Mouse (Mus musculus) forebrain, embryonic 14.5 days (tissue): ENCODE results near the gene Zbtb40. TPM values are rescaled to one million over a fixed set of nuclear protein-coding genes. Genes with fewer than 3 reads are reported as not detected.

Experiments
- ATAC-seq: fragments of 200-750 bp; cut with Nextera tagmentation; 2 replicates; pipeline ENCODE4 v1.8.0; 2017; ENCODE audit warnings: mild to moderate bottlenecking, moderate library complexity
- DNase-seq: peaks from one replicate; pipeline ENCODE4 v3.0.0-alpha.2; 2015; ENCODE audit warnings: low spot score
- H3K27ac ChIP-seq: fragments of 300-500 bp; sonication (generic); 2 replicates; pipeline ENCODE4 v1.5.1; 2014; ENCODE audit warnings: low read depth, mild to moderate bottlenecking, control low read depth, low read length, moderate library complexity
- H3K27me3 ChIP-seq: fragments of 300-500 bp; sonication (generic); replicated peaks from 2 replicates; pipeline ENCODE4 v1.6.1; 2014; ENCODE audit warnings: low read length, control low read depth, mixed read lengths; ENCODE audit not compliant: control insufficient read depth, insufficient read depth
- H3K36me3 ChIP-seq: fragments of 300-500 bp; sonication (generic); 2 replicates; pipeline ENCODE4 v1.6.1; 2014; ENCODE audit warnings: low read length, control low read depth; ENCODE audit not compliant: control insufficient read depth, insufficient read depth
- H3K4me1 ChIP-seq: fragments of 300-500 bp; sonication (generic); 2 replicates; pipeline ENCODE4 v1.6.1; 2014; ENCODE audit warnings: antibody characterized with exemption, low read length, control low read depth; ENCODE audit not compliant: control insufficient read depth, insufficient read depth
- H3K4me2 ChIP-seq: fragments of 300-500 bp; sonication (generic); 2 replicates; pipeline ENCODE4 v1.6.1; 2014; ENCODE audit warnings: mild to moderate bottlenecking, control low read depth, low read length
- H3K4me3 ChIP-seq: fragments of 300-500 bp; sonication (generic); 2 replicates; pipeline ENCODE4 v1.5.1; 2014; ENCODE audit warnings: low read depth, low read length, control low read depth
- H3K9ac ChIP-seq: fragments of 300-500 bp; sonication (generic); 2 replicates; pipeline ENCODE4 v1.6.1; 2014; ENCODE audit warnings: mild to moderate bottlenecking, low read length, control low read depth, moderate library complexity
- H3K9me3 ChIP-seq: fragments of 300-500 bp; sonication (generic); replicated peaks from 2 replicates; pipeline ENCODE4 v1.6.1; 2016; ENCODE audit warnings: low read length, control low read depth, mixed read lengths; ENCODE audit not compliant: control insufficient read depth
- WGBS: fragments of 180-500 bp; shearing (Covaris S2); extraction: QIAGEN DNeasy Blood & Tissue Kit; methylation state at CpG from one replicate; pipeline ENCODE4 v1.1.7; 2014; 5-methylcytosine and 5-hydroxymethylcytosine counted together
- polyA plus RNA-seq: library from polyadenylated mRNA; unstranded; fragments of >200 nt; fragmentation: Nextera tagmentation; extraction: Ambion mirVana; gene quantifications from 2 replicates; pipeline ENCODE4 v1.2.1, GENCODE M21; 2014

Zbtb40 gene
- polyA plus RNA-seq, 1 experiment from 2014 or later: 2.8 TPM

DNA sequence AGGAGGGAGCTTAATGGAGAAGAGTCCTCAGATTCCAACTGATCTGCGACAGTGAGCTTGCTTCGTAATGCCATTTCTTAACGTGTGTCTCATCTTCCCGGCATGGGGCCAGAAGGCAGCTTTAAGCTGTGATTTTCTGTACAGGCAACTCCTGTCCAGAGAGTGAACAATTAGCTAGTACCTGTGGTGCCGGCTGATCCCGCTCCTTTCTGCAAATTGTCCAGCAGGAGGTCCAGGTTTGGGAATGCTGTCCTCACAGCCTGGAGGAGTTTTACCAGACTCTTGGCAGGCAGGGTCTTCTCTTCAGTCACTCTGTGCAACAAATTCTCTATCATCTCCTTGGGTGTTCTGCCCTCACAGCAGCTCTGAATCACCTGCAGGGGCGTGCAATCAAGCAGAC, 47.6 kb downstream of the Zbtb40 start:
- no peak for DNase-seq
- H3K4me2 ChIP-seq: no peak overlapping the region
- no peaks in the 10 kb centered on the region; the same call in 1 of the 2 replicates for H3K4me1 ChIP-seq
- H3K27ac ChIP-seq: no peak overlapping the region
- H3K9me3 ChIP-seq: no peaks in the 10 kb centered on the region
- peaks cover 29% of the 10 kb centered on the region for H3K36me3 ChIP-seq
- ATAC-seq: no peak
- H3K27me3 ChIP-seq: no peaks in the 10 kb centered on the region
- H3K4me3 ChIP-seq: no peak overlapping the region
- WGBS: 78% methylated on average over 7 of the region's 7 CpGs
- no peak overlapping the region for H3K9ac ChIP-seq

DNA sequence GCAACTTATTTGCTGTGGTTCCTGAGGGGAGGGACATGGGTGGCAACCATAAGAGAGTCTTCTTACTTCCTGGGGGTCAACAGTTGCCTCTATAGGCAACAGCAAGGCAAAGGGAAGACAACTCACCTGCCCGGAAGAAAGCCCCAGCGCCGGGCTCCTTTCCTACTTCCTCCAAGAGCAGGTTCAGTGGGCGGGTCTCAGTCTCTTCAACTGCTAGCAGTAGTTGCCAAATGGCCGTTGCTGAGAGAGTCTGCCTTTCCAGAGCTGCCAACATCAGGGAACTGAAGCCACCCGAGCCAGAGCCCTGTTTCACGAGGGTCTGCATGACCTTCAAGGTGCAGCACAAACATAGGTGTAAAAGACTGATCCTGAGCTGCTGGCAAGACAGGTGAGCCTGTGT, 50.2 kb downstream of the Zbtb40 start:
- Histone ChIP-seq H3K36me3 (peaks cover 44% of the 10 kb centered on the region), H3K4me3 (no peak overlapping the region), H3K4me1 (no peaks in the 10 kb centered on the region; the same call in 1 of the 2 replicates), H3K27me3 (no peaks in the 10 kb centered on the region), H3K9ac (no peak overlapping the region), H3K9me3 (no peaks in the 10 kb centered on the region), H3K27ac (no peak overlapping the region), H3K4me2 (no peak overlapping the region)
- DNase-seq (no peak), ATAC-seq (no peak)
- 90% methylated on average over 7 of the region's 7 CpGs for WGBS

DNA sequence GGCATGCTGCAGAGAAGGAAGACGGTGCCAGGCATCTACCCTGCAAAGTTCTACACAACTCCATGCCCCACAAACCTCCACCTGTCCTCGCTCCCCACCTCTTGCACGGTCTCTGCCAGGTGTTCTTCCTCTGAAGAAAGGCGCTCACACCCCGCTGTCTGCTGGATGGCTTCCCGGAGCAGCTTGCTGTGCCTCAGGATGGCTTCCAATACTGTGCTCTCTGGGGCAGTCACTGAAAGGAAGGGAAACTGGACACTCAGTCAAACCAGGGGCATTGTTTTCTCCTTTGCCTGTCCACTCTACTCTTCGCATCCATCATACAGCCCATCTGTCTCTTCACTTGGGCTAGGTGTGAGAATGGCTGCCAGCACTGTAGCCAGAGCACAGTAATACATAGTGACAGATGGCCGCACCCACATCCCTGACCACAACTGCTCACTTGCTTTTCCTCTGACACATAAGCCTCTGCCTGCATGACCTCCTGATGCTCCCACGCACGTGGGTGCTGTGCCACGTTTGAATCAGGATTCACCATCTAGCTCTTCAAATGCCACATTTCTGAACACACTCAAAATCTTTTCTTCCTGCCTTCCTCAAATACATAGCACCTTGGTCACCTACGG, 50.8 kb downstream of the Zbtb40 start:
- no peaks in the 10 kb centered on the region for H3K27me3 ChIP-seq
- H3K9me3 ChIP-seq: no peaks in the 10 kb centered on the region
- H3K36me3 ChIP-seq: peaks cover 49% of the 10 kb centered on the region
- H3K27ac ChIP-seq: no peak overlapping the region
- H3K9ac ChIP-seq: no peak overlapping the region
- WGBS: 93% methylated on average over 12 of the region's 12 CpGs
- H3K4me1 ChIP-seq: no peaks in the 10 kb centered on the region; the same call in 1 of the 2 replicates
- ATAC-seq (no peak), DNase-seq (no peak)
- no peak overlapping the region for H3K4me3 ChIP-seq
- H3K4me2 ChIP-seq: no peak overlapping the region

DNA sequence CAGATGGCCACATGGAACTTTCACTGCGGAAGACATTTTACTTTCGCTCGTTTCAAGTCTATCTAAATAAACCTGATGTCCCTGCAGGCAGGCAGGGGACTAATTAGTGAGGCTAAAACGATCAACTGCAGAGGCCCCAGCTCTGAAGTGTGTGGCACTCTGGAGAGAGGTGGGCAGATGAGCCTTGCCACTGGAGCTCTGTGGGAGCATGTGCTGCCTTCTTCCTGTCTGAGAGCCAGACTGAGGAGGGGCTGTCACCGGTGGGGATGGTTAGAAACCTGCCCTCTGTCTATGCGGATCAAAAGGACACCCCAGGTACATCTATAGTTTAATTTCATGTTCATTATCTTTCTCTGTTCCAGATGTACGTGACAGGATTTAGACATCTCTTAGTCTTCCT, 51.7 kb downstream of the Zbtb40 start:
- Histone ChIP-seq H3K4me1 (no peaks in the 10 kb centered on the region; the same call in 1 of the 2 replicates), H3K36me3 (peaks cover 50% of the 10 kb centered on the region), H3K27me3 (no peaks in the 10 kb centered on the region), H3K9me3 (no peaks in the 10 kb centered on the region), H3K4me2 (no peak overlapping the region), H3K4me3 (no peak overlapping the region), H3K27ac (no peak overlapping the region), H3K9ac (no peak overlapping the region)
- DNase-seq (no peak), ATAC-seq (no peak)
- 65% methylated on average over 7 of the region's 7 CpGs for WGBS

DNA sequence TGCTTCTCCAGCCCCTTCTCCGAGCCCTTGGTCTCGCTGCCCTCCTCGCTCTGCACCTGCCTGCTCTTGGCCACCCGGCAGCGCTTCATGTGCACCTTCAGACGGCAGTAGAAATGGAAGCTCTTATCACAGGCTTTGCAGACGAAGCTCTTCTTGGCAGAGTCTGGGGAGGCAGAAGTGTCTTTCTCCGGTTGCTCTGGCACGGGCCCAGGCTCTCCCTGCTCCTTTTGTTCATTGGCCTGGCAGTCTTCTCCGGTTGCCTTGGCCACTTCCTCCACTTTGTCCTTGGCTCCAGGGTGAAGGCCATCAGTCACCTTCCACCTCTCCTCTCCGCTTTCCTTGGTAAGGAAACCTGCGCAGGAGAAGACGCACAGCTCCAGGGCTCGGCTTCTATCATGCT, 53.2 kb downstream of the Zbtb40 start:
- Histone ChIP-seq H3K4me2 (no peak overlapping the region), H3K36me3 (peaks cover 59% of the 10 kb centered on the region), H3K27ac (no peak overlapping the region), H3K9ac (no peak overlapping the region), H3K4me3 (no peak overlapping the region), H3K27me3 (no peaks in the 10 kb centered on the region), H3K4me1 (no peaks in the 10 kb centered on the region), H3K9me3 (no peaks in the 10 kb centered on the region)
- ATAC-seq: no peak
- WGBS: 87% methylated on average over 14 of the region's 14 CpGs
- DNase-seq: no peak

DNA sequence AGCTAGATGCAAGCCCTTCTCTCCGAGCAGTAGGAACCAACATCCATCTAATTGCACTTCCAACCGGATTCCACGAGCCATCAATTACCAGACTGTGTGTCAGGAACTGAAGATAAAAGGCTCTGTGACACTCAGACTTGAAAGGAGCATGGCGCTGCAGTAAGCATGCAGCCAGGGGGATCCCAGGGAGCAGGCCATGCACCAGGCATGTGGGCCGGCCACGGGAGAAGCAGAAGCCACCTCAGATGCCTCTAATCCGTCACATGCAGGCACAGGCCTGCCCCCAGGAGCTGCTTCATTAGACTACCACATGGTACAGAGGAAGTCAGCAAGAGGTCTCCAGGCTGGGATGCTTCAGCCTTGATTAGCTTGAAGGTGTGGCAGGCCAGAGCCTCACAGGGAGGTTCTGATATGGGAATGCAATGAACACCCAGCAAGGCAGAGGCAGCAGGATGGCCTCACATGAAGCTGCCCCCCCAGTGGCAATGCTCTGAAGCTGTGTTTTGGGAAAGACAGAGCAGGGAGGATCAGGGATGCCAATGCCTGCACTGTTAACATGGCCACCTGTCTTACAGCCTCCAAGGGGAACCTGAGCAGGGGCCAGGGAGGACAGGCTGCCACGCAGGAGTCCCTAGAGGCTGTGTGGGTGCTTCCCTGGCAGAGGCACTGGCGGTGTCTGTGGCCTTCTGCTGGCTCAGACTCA, 66.5 kb downstream of the Zbtb40 start:
- no peaks in the 10 kb centered on the region for H3K9me3 ChIP-seq
- H3K27me3 ChIP-seq: no peaks in the 10 kb centered on the region
- H3K4me2 ChIP-seq: no peak overlapping the region
- 0 out of 2 replicates have a peak overlapping the region, but pooled peaks have one; percentile 36 for H3K27ac ChIP-seq
- no peak overlapping the region for H3K9ac ChIP-seq
- 0 out of 2 replicates have a peak, but pooled peaks cover 3% of the 10 kb centered on the region for H3K4me1 ChIP-seq
- 58% methylated on average over 9 of the region's 9 CpGs for WGBS
- H3K4me3 ChIP-seq: no peak overlapping the region
- ATAC-seq (0 out of 2 replicates have a peak, but pooled peaks have one; percentile 26), DNase-seq (no peak)
- no peaks in the 10 kb centered on the region for H3K36me3 ChIP-seq

DNA sequence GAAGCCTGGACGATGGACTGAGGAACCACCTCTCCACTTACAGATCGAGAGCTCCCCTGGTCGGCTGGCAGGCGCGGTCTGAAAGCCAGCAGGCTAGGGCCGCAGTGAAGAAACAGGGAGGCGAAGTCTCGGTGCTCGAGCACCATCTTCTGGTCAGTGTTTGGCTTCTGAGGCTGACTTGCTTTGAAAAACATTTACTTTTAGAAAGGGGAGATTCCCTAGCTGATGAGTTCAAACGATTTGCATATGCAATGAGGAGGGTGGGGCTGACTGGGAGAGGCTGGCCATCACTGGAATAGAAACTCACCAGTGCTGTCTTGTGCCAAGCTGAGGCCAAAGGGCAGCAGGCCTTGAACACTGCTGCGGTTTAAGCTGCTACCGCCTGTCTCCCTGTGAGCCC, 67.3 kb downstream of the Zbtb40 start:
- 9% methylated on average over 12 of the region's 12 CpGs for WGBS
- Histone ChIP-seq H3K9ac (no peak overlapping the region), H3K4me3 (no peak overlapping the region), H3K36me3 (no peaks in the 10 kb centered on the region), H3K4me2 (no peak overlapping the region), H3K27me3 (no peaks in the 10 kb centered on the region), H3K27ac (0 out of 2 replicates have a peak overlapping the region, but pooled peaks have one; percentile 36), H3K9me3 (no peaks in the 10 kb centered on the region), H3K4me1 (0 out of 2 replicates have a peak, but pooled peaks cover 3% of the 10 kb centered on the region)
- ATAC-seq (peak; percentile 63; the same call in 1 of the 2 replicates), DNase-seq (peak; percentile 78)

DNA sequence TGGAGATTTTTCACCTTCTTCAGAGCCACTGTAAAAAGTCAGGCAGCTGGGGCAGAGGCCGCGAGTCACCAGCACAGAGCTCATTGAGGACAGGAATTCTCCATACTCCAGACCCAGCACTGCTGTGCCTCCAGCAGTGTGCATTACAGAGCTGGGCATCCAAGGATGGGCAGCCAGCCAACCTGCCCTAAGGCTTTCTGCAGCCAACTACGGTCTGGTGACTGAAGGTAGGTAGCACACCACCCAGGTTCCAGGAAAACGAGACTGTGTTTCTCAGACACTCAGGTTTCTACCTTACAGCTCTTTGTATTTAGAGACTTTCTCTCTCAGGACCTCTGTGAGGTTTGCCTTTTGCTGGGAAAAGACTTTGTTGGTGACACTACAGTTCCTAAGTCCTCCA, 67.7 kb downstream of the Zbtb40 start:
- H3K4me3 ChIP-seq: no peak overlapping the region
- no peaks in the 10 kb centered on the region for H3K36me3 ChIP-seq
- no peak; the same call in 1 of the 2 replicates for ATAC-seq
- 61% methylated on average over 4 of the region's 4 CpGs for WGBS
- H3K9me3 ChIP-seq: no peaks in the 10 kb centered on the region
- H3K9ac ChIP-seq: 0 out of 2 replicates have a peak overlapping the region, but pooled peaks have one; percentile 29
- no peak overlapping the region for H3K4me2 ChIP-seq
- no peak overlapping the region for H3K27ac ChIP-seq
- H3K27me3 ChIP-seq: no peaks in the 10 kb centered on the region
- DNase-seq: no peak
- H3K4me1 ChIP-seq: 0 out of 2 replicates have a peak, but pooled peaks cover 3% of the 10 kb centered on the region

DNA sequence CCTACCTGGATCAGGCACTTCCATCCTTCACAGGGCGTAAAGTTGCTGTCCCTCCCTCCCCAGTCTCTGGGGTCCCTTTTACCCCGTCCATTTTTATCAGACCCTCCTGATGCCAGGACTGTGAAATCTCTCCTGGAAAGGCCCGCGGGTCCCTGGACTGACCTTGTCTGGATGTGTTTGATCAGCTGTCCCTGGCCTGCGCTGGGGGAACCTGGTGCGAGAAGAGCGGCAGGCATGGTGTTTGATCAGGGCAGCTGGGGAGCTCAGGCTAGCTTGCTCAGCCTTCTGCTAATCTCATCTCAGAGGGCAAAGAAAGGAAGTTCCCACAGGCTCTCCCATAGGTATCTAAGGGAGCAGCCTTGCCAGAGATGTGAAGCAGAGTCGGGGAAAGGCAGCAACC, 71.4 kb downstream of the Zbtb40 start:
- 69% methylated on average over 8 of the region's 8 CpGs for WGBS
- Histone ChIP-seq H3K27me3 (no peaks in the 10 kb centered on the region), H3K9ac (no peak overlapping the region), H3K4me2 (no peak overlapping the region), H3K27ac (no peak overlapping the region), H3K9me3 (no peaks in the 10 kb centered on the region), H3K4me3 (no peak overlapping the region), H3K36me3 (no peaks in the 10 kb centered on the region), H3K4me1 (0 out of 2 replicates have a peak, but pooled peaks cover 3% of the 10 kb centered on the region)
- ATAC-seq: no peak
- no peak for DNase-seq
